Mouse (Mus musculus): ENCODE measurements at regions not wholly inside any gene's neighbourhood (a gene's known extent, or its start where the extent isn't known, plus 50 kb on each side); places are given as distances from the start of the nearest gene placed in this dataset.
A peak's percentile ranks its signal among the peaks of the same experiment; 100 is the strongest.

DNA sequence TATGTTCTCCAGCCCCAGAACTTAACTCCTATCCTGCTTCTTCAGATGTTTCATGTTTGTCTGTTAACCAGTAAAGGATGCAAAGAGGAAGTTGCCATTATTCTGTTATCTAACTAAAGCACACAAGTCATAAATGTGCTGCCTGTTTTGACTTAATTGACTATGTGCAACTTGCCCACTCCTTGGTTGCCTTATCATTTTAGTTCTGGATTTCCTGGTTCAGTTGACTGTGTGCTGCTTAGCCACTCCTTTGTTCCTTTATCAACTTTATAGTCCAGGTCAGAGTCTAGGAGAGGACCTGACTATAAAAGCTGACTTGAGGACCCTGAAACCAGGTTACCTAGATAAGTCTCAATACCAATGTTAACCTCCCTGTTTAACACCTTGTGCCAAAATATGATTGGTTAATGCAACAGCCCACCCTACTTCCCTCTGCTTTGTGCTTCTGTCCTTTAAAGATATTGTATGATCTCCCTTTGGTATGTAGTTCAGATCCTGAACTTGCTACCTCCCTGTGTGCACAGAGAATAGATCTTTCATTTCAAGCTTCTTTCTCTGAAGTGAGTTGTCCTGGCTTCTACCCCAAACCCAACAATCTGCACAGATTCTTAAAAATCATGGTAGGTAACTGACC is 721.2 kb upstream of the Lcorl start:
- DNase-seq = no peak

- DNase-seq = no peak
Observed at GRCm38 (mm10) chr5:46573869-46574268, 716.5 kb upstream of the Lcorl start.

DNA sequence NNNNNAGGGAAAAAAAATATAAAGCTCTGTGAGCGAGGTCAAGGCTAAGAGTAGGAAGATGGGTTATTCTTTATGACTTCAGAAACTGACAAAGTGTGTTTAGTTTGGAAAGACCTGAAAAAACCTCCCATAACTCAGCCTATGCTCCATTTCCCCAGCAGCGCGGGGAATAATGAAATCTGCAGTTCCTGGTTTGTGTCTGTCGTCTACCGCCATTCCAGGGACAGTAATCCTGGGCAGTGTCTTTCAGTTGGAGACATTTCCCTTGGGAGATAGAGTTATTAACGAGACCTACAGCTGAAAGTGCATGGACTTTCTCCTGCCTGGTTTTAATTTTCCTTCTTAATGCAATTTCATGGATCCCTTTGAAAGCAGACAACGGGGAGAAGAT is 715.9 kb upstream of the Lcorl start:
- DNase-seq = peak; percentile 42

GRCm38 (mm10) chr5:46556691-46557265 is 699.4 kb upstream of the Lcorl start:
- DNase-seq = no peak

- peak; percentile 4 for DNase-seq
Observed at GRCm38 (mm10) chr5:46541333-46542324, 684.2 kb upstream of the Lcorl start.
